Mouse (Mus musculus) ES-E14 (cell line): Measurements from ENCODE around the gene Ston2.

ENCODE experiments used
- HCFC1 ChIP-seq: IDR thresholded peaks from 2 replicates; pipeline ENCODE4 v1.6.1; 2012; ENCODE audit warnings: low read length, inconsistent platforms, borderline replicate concordance; ENCODE audit not compliant: insufficient read depth
- MAFK ChIP-seq: IDR thresholded peaks from 2 replicates; pipeline ENCODE4 v1.6.1; 2014; ENCODE audit warnings: mild to moderate bottlenecking, low read depth, low read length, inconsistent platforms; ENCODE audit not compliant: insufficient read depth
- ZC3H11A ChIP-seq: IDR thresholded peaks from 2 replicates; pipeline ENCODE4 v1.6.1; 2012; ENCODE audit warnings: low read depth, mild to moderate bottlenecking, inconsistent platforms, low read length, borderline replicate concordance
- ZNF384 ChIP-seq: IDR thresholded peaks from 2 replicates; pipeline ENCODE4 v1.6.1; 2012; ENCODE audit warnings: low read depth, low read length, inconsistent platforms

DNA sequence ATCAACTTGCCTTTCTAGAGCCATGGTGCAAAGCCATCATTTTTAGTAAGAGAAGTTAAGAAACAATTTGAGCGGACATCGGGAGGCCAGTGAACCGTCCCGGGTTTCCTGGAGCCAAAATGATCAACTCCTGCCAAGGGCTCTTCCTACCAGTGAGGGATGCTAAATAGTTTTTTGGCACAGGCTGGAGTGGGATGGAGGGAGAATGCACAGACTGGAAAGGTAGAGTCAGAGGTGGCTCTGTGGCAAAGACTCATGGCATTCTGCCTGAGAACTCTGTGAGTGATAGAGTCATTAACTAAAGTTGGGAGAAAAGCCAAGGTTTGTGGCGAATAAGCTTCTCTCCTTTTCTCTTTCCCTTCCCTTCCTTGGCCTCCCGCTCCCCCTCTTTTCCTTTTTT lies 33.6 kb downstream of the Ston2 start:
- TF ChIP-seq ZC3H11A (no peak), HCFC1 (no peak), MAFK (no peak), ZNF384 (no peak)
